Comparison of ENCODE assay signal across 8 mouse cellular contexts in the genomic region with DNA sequence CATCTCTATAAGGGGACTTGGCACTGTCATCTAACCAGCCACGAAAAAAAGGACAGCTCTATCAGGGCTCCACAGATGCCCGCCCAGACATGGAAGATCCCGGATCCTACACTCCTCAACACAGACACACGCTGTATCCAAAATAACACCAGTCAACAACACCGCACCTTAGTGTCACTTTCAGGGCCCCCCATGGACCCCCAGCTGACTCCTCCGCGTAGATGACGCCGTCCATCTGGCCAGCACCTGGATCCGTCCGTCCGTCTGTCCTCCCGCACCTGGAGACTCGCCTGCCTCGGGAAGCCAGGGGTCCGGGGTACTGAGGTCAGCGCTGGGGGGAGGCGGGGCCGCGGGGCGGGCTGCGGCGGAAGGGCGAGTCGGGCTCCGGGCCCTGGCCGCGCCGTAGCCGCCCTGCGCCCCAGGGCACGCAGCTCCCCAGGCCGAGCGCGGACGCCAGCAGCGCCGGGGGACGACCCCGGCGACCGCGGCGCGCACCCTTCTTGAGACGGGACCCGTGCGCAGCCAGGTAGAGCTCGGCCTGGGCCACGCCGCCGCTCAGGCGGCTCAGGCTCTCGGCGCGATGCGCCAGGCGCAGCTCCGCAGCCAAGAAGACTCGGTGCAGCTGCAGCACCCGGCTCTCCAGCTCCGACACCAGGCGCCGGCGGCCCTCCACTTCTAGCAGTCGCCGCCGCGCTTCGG. TPM values are rescaled to one million over a fixed set of nuclear protein-coding genes. Genes with fewer than 3 reads are reported as not detected.
A peak's percentile ranks its signal among the peaks of the same experiment; 100 is the strongest.
DNase-seq lines count a peak whose midpoint lies in the region; ATAC-seq and TF ChIP-seq lines count a peak whose summit lies in the region.

No protein-coding gene starts in this region.

- no peak for TF ChIP-seq CTCF in brain, embryonic 14.5 days (IDR thresholded peaks at IDR 0.05; ENCODE audit: borderline replicate concordance, extremely low read depth, insufficient read depth, insufficient read length)
- no peak for TF ChIP-seq CTCF in embryonic fibroblast, embryonic 13.5 days (IDR thresholded peaks at IDR 0.05; ENCODE audit: borderline replicate concordance, insufficient read depth, low read length)

- peaks cover 40% of the 10 kb centered on the region for H3K4me1 ChIP-seq in megakaryocyte, embryonic 14.5 days
- H3K4me1 ChIP-seq in embryonic fibroblast, embryonic 13.5 days (ENCODE audit: control insufficient read depth, insufficient read depth, low read length): peaks cover 5% of the 10 kb centered on the region
- peaks cover 14% of the 10 kb centered on the region for H3K4me1 ChIP-seq in kidney, embryonic 16.5 days (ENCODE audit: insufficient read depth, low read length)

- no peaks in the 10 kb centered on the region for H3K36me3 ChIP-seq in megakaryocyte, embryonic 14.5 days (replicated peaks; ENCODE audit: low read length)
- no peaks in the 10 kb centered on the region for H3K36me3 ChIP-seq in kidney, embryonic 16.5 days (ENCODE audit: insufficient read depth, low read length)

- ATAC-seq in megakaryocyte, adult 5-6 weeks (ENCODE audit: poor library complexity, severe bottlenecking): no peak
- peak; percentile 31; the same call in 1 of the 2 replicates for ATAC-seq in kidney, embryonic 16.5 days (ENCODE audit: low FRiP score, low TSS enrichment)

- no peak for TF ChIP-seq POLR2A in brain, embryonic 14.5 days (IDR thresholded peaks at IDR 0.05; ENCODE audit: borderline replicate concordance, extremely low read depth, insufficient read depth, insufficient read length, poor library complexity, severe bottlenecking)
- no peak for TF ChIP-seq POLR2A in embryonic fibroblast, embryonic 13.5 days (IDR thresholded peaks at IDR 0.05; ENCODE audit: low read depth, low read length)

- under 1% methylated on average over 66 of the region's 70 CpGs for WGBS in kidney, embryonic 16.5 days

- peak overlapping the region; percentile 100 for H3K4me2 ChIP-seq in kidney, embryonic 16.5 days (replicated peaks; ENCODE audit: low read depth, low read length)

- DNase-seq in brain, embryonic 14.5 days (ENCODE audit: low read depth): peak; percentile 42
- DNase-seq in naive thymus-derived CD4-positive, alpha-beta T cell, adult 2 months (ENCODE audit: low read depth): peak; percentile 49
- DNase-seq in gastrocnemius, postnatal 25 days: no peak
- DNase-seq in layer of hippocampus, postnatal 25 days (ENCODE audit: extremely low spot score in 1 of 2, low spot score in 1 of 2): no peak

- peak overlapping the region; percentile 67 for H3K9ac ChIP-seq in kidney, embryonic 16.5 days (replicated peaks; ENCODE audit: low read length)

- H3K27me3 ChIP-seq in megakaryocyte, embryonic 14.5 days (replicated peaks): peaks cover 85% of the 10 kb centered on the region
- H3K27me3 ChIP-seq in kidney, embryonic 16.5 days (ENCODE audit: insufficient read depth, low read length): peaks cover 69% of the 10 kb centered on the region

- no peak overlapping the region for H3K27ac ChIP-seq in embryonic fibroblast, embryonic 13.5 days (ENCODE audit: insufficient read depth, low read length)
- no peak overlapping the region for H3K27ac ChIP-seq in kidney, embryonic 16.5 days (ENCODE audit: low read length)

- H3K4me3 ChIP-seq in megakaryocyte, embryonic 14.5 days (replicated peaks): peak overlapping the region; percentile 84
- H3K4me3 ChIP-seq in embryonic fibroblast, embryonic 13.5 days (ENCODE audit: insufficient read depth, low read length): peak overlapping the region; percentile 75
- peak overlapping the region; percentile 63 for H3K4me3 ChIP-seq in kidney, embryonic 16.5 days (ENCODE audit: low read length)

- no peaks in the 10 kb centered on the region for H3K9me3 ChIP-seq in megakaryocyte, embryonic 14.5 days
- H3K9me3 ChIP-seq in kidney, embryonic 16.5 days (ENCODE audit: low read length): no peaks in the 10 kb centered on the region

RNA-seq across cellular contexts. Expression of gene Trnp1, which starts 0.7 kb away (rescaled TPM):
- polyA plus RNA-seq in megakaryocyte, embryonic 14.5 days (2012; ENCODE audit: insufficient read depth, low replicate concordance): 0.22 and 2.8 TPM in 2 replicates
- not detected in 2 replicates for total RNA-seq in megakaryocyte, adult 5-6 weeks (2015)
- not detected in 2 replicates for total RNA-seq in megakaryocyte, adult 5-6 weeks (2017)
- 6.6 and 8.2 TPM in 2 replicates for polyA plus RNA-seq in brain, embryonic 14.5 days (2012; rRNA removed)
- polyA plus RNA-seq in embryonic fibroblast, embryonic 13.5 days (2011; ENCODE audit: insufficient read length, low read depth, missing spikeins): 32.3 and 37.4 TPM in 2 replicates
- polyA plus RNA-seq in kidney, embryonic 16.5 days (2015; fragmentation: Nextera tagmentation; extraction: Ambion mirVana): 0.41 and 0.75 TPM in 2 replicates
- total RNA-seq in gastrocnemius, postnatal 25 days (2021): under 1 TPM; 0.77 to 0.96 TPM
- total RNA-seq in layer of hippocampus, postnatal 25 days (2021): 100 to 1,000 TPM; 183 to 201 TPM

RNA-seq across cellular contexts. Expression of gene Tent5b, which starts 17.7 kb away (rescaled TPM):
- 0.97 TPM in 1 of 2 replicates, not detected in the other for polyA plus RNA-seq in megakaryocyte, embryonic 14.5 days (2012; ENCODE audit: insufficient read depth, low replicate concordance)
- total RNA-seq in megakaryocyte, adult 5-6 weeks (2015): not detected in 2 replicates
- total RNA-seq in megakaryocyte, adult 5-6 weeks (2017): not detected in 2 replicates
- 0.19 and 0.45 TPM in 2 replicates for polyA plus RNA-seq in brain, embryonic 14.5 days (2012; rRNA removed)
- polyA plus RNA-seq in embryonic fibroblast, embryonic 13.5 days (2011; ENCODE audit: insufficient read length, low read depth, missing spikeins): 9.1 and 13.3 TPM in 2 replicates
- polyA plus RNA-seq in kidney, embryonic 16.5 days (2015; fragmentation: Nextera tagmentation; extraction: Ambion mirVana): 1.6 TPM in 2 replicates
- 1 to 10 TPM in 1 of 2 experiments, under 1 TPM in 1; 0.38 to 1.2 TPM for total RNA-seq in gastrocnemius, postnatal 25 days (2021)
- not detected for total RNA-seq in layer of hippocampus, postnatal 25 days (2021)

RNA-seq across cellular contexts. Expression of gene Kdf1, which starts 21.2 kb away (rescaled TPM):
- polyA plus RNA-seq in megakaryocyte, embryonic 14.5 days (2012; ENCODE audit: insufficient read depth, low replicate concordance): 0.83 and 4.7 TPM in 2 replicates
- total RNA-seq in megakaryocyte, adult 5-6 weeks (2015): not detected in 2 replicates
- not detected in 2 replicates for total RNA-seq in megakaryocyte, adult 5-6 weeks (2017)
- 0.40 and 0.51 TPM in 2 replicates for polyA plus RNA-seq in brain, embryonic 14.5 days (2012; rRNA removed)
- not detected in 2 replicates for polyA plus RNA-seq in embryonic fibroblast, embryonic 13.5 days (2011; ENCODE audit: insufficient read length, low read depth, missing spikeins)
- 26.9 and 29.6 TPM in 2 replicates for polyA plus RNA-seq in kidney, embryonic 16.5 days (2015; fragmentation: Nextera tagmentation; extraction: Ambion mirVana)
- total RNA-seq in gastrocnemius, postnatal 25 days (2021): not detected
- total RNA-seq in layer of hippocampus, postnatal 25 days (2021): not detected

RNA-seq across cellular contexts. Expression of gene Nudc, which starts 48.2 kb away (rescaled TPM):
- polyA plus RNA-seq in megakaryocyte, embryonic 14.5 days (2012; ENCODE audit: insufficient read depth, low replicate concordance): 27.7 and 283 TPM in 2 replicates
- total RNA-seq in megakaryocyte, adult 5-6 weeks (2015): 76.9 and 82.3 TPM in 2 replicates
- total RNA-seq in megakaryocyte, adult 5-6 weeks (2017): 114 and 120 TPM in 2 replicates
- polyA plus RNA-seq in brain, embryonic 14.5 days (2012; rRNA removed): 119 and 167 TPM in 2 replicates
- 84.2 and 89.6 TPM in 2 replicates for polyA plus RNA-seq in embryonic fibroblast, embryonic 13.5 days (2011; ENCODE audit: insufficient read length, low read depth, missing spikeins)
- polyA plus RNA-seq in kidney, embryonic 16.5 days (2015; fragmentation: Nextera tagmentation; extraction: Ambion mirVana): 293 and 321 TPM in 2 replicates
- 10 to 100 TPM; 40.3 to 44.7 TPM for total RNA-seq in gastrocnemius, postnatal 25 days (2021)
- total RNA-seq in layer of hippocampus, postnatal 25 days (2021): 100 to 1,000 TPM; 117 TPM

RNA-seq across cellular contexts. Expression of gene Nr0b2, which starts 55.6 kb away (rescaled TPM):
- polyA plus RNA-seq in megakaryocyte, embryonic 14.5 days (2012; ENCODE audit: insufficient read depth, low replicate concordance): not detected in 2 replicates
- total RNA-seq in megakaryocyte, adult 5-6 weeks (2015): 0.23 and 1.5 TPM in 2 replicates
- 0.20 TPM in 1 of 2 replicates, not detected in the other for total RNA-seq in megakaryocyte, adult 5-6 weeks (2017)
- polyA plus RNA-seq in brain, embryonic 14.5 days (2012; rRNA removed): not detected in 2 replicates
- polyA plus RNA-seq in embryonic fibroblast, embryonic 13.5 days (2011; ENCODE audit: insufficient read length, low read depth, missing spikeins): not detected in 2 replicates
- 0.57 and 0.97 TPM in 2 replicates for polyA plus RNA-seq in kidney, embryonic 16.5 days (2015; fragmentation: Nextera tagmentation; extraction: Ambion mirVana)
- total RNA-seq in gastrocnemius, postnatal 25 days (2021): not detected
- total RNA-seq in layer of hippocampus, postnatal 25 days (2021): not detected

Comparison
In these comparisons a context has a peak if more than half of its experiments do, and no peak if none do; other contexts are left out.
1. DNase-seq: peak in brain, embryonic 14.5 days (single experiment) and naive thymus-derived CD4-positive, alpha-beta T cell, adult 2 months (single experiment); none in gastrocnemius, postnatal 25 days (single experiment) and layer of hippocampus, postnatal 25 days (0 of 2).
2. Peak in every context shown above with its lines, with median percentiles within 50 percentile points of each other: H3K4me3 ChIP-seq.